20 mouse cellular contexts compared by ENCODE assay signal in genomic region chr11:97521741-97522474, GRCm38 (mm10). TPM values are rescaled to one million over a fixed set of nuclear protein-coding genes. Genes with fewer than 3 reads are reported as not detected.
DNase-seq lines count a peak whose midpoint lies in the region; ATAC-seq and TF ChIP-seq lines count a peak whose summit lies in the region.
"Had no signal": no experiment of that assay in that cellular context is flagged by ENCODE, and none has a peak within 500 bp of the region (broad histone marks: within the 10 kb centered on the region; RNA-seq: fewer than 3 reads in every experiment).

No protein-coding gene starts in this region.

- no peak overlapping the region for H3K4me2 ChIP-seq in midbrain, postnatal 0 days (ENCODE audit: low read depth, low read length, poor library complexity, severe bottlenecking)
- H3K4me2 ChIP-seq: forebrain, embryonic 15.5 days; heart, embryonic 15.5 days; lung, embryonic 14.5 days had no signal

- H3K4me3 ChIP-seq in midbrain, embryonic 10.5 days: no peak overlapping the region
- H3K4me3 ChIP-seq in midbrain, postnatal 0 days (ENCODE audit: low read depth, low read length): no peak overlapping the region
- H3K4me3 ChIP-seq in limb, embryonic 10.5 days: no peak overlapping the region
- H3K4me3 ChIP-seq: forebrain, embryonic 15.5 days; gastrocnemius, adult 2 months; heart, embryonic 15.5 days had no signal

- no peak for ATAC-seq in midbrain, postnatal 0 days (ENCODE audit: low FRiP score)
- ATAC-seq: forebrain, embryonic 15.5 days; inflammation-experienced regulatory T-cells, adult 6 months had no signal

- peaks cover 86% of the 10 kb centered on the region for H3K36me3 ChIP-seq in midbrain, embryonic 10.5 days
- H3K36me3 ChIP-seq in midbrain, postnatal 0 days (ENCODE audit: insufficient read depth, low read length): peaks cover 84% of the 10 kb centered on the region
- no peaks in the 10 kb centered on the region for H3K36me3 ChIP-seq in limb, embryonic 10.5 days
- H3K36me3 ChIP-seq: heart, embryonic 15.5 days had no signal

- H3K27ac ChIP-seq in midbrain, embryonic 10.5 days (replicated peaks): 0 out of 2 replicates have a peak overlapping the region, but pooled peaks have one; percentile 17
- no peak overlapping the region for H3K27ac ChIP-seq in midbrain, postnatal 0 days (ENCODE audit: low read depth, low read length)
- H3K27ac ChIP-seq in limb, embryonic 10.5 days: peak overlapping the region; percentile 40; the same call in 1 of the 2 replicates
- H3K27ac ChIP-seq: forebrain, embryonic 15.5 days; gastrocnemius, adult 2 months; heart, embryonic 15.5 days; macrophage had no signal

- 87% methylated on average over 29 of the region's 29 CpGs for WGBS in midbrain, embryonic 10.5 days
- WGBS in midbrain, postnatal 0 days: 82% methylated on average over 28 of the region's 29 CpGs
- WGBS in limb, embryonic 10.5 days: 84% methylated on average over 29 of the region's 29 CpGs

- H3K4me1 ChIP-seq in midbrain, embryonic 10.5 days: peaks cover 41% of the 10 kb centered on the region
- peaks cover 2% of the 10 kb centered on the region; the same call in 1 of the 2 replicates for H3K4me1 ChIP-seq in midbrain, postnatal 0 days (ENCODE audit: insufficient read depth, low read length)
- peaks cover 45% of the 10 kb centered on the region for H3K4me1 ChIP-seq in limb, embryonic 10.5 days

- peak; percentile 56 for DNase-seq in cerebellum, adult 11-12 months
- DNase-seq in cerebellum, adult 9-11 months: no peak
- no peak for DNase-seq in midbrain, embryonic 10.5 days (ENCODE audit: low spot score)
- DNase-seq in midbrain, postnatal 0 days (ENCODE audit: low spot score): no peak
- peak; percentile 57 to 61 for DNase-seq in kidney, adult 8-10 months
- DNase-seq in limb, embryonic 10.5 days (ENCODE audit: low spot score): no peak
- DNase-seq in thymus, postnatal 36 days: no peak
- DNase-seq: gastrocnemius, adult 2 months; heart, adult 11 months; liver; lung, embryonic 14.5 days; midbrain, embryonic 14.5 days; right cerebral cortex, postnatal 4 days had no signal

- H3K27me3 ChIP-seq in midbrain, embryonic 10.5 days (ENCODE audit: low read depth, poor library complexity, severe bottlenecking): peaks cover 15% of the 10 kb centered on the region
- no peaks in the 10 kb centered on the region for H3K27me3 ChIP-seq in midbrain, postnatal 0 days (ENCODE audit: insufficient read depth, low read length)
- peaks cover 16% of the 10 kb centered on the region for H3K27me3 ChIP-seq in limb, embryonic 10.5 days (ENCODE audit: low read depth, poor library complexity, severe bottlenecking)
- H3K27me3 ChIP-seq: forebrain, embryonic 15.5 days had no signal

- H3K9me3 ChIP-seq in midbrain, embryonic 10.5 days (replicated peaks): no peaks in the 10 kb centered on the region
- H3K9me3 ChIP-seq in midbrain, postnatal 0 days (ENCODE audit: low read length): no peaks in the 10 kb centered on the region
- H3K9me3 ChIP-seq in limb, embryonic 10.5 days (replicated peaks): no peaks in the 10 kb centered on the region
- H3K9me3 ChIP-seq: forebrain, embryonic 15.5 days; heart, embryonic 15.5 days had no signal

- no peak overlapping the region for H3K9ac ChIP-seq in midbrain, postnatal 0 days (replicated peaks; ENCODE audit: low read length, poor library complexity, severe bottlenecking)
- H3K9ac ChIP-seq: forebrain, embryonic 15.5 days; heart, embryonic 15.5 days; lung, embryonic 14.5 days had no signal

- TF ChIP-seq CTCF in midbrain, postnatal 0 days (IDR thresholded peaks at IDR 0.05): no peak

RNA-seq across cellular contexts. Expression of gene 4933428G20Rik, which starts 21.8 kb away (rescaled TPM):
- polyA plus RNA-seq in midbrain, embryonic 10.5 days (2016; fragmentation: Nextera tagmentation; extraction: Ambion mirVana): 0.25 and 0.28 TPM in 2 replicates
- total RNA-seq in midbrain, postnatal 0 days (2014; rRNA removed): 0.28 TPM in 1 of 2 replicates, not detected in the other
- 0.34 and 0.91 TPM in 2 replicates for polyA plus RNA-seq in midbrain, postnatal 0 days (2015; fragmentation: Nextera tagmentation; extraction: Ambion mirVana)
- 0.49 and 0.54 TPM in 2 replicates for polyA plus RNA-seq in limb, embryonic 10.5 days (2016; fragmentation: Nextera tagmentation; extraction: Ambion mirVana)
- total RNA-seq: common myeloid progenitor, adult 5-6 weeks; gastrocnemius, adult 2 months; MEL had no signal
- polyA plus RNA-seq: inflammation-experienced regulatory T-cells, adult 6 months; macrophage; midbrain, embryonic 14.5 days; urinary bladder, adult 2 months had no signal

RNA-seq across cellular contexts. Expression of gene Srcin1, which starts 54.1 kb away (rescaled TPM):
- 0.89 and 1.6 TPM in 2 replicates for polyA plus RNA-seq in midbrain, embryonic 10.5 days (2016; fragmentation: Nextera tagmentation; extraction: Ambion mirVana)
- total RNA-seq in midbrain, postnatal 0 days (2014; rRNA removed): 95.0 and 100 TPM in 2 replicates
- 13.1 and 14.0 TPM in 2 replicates for polyA plus RNA-seq in midbrain, postnatal 0 days (2015; fragmentation: Nextera tagmentation; extraction: Ambion mirVana)
- 0.24 and 0.25 TPM in 2 replicates for polyA plus RNA-seq in limb, embryonic 10.5 days (2016; fragmentation: Nextera tagmentation; extraction: Ambion mirVana)
- total RNA-seq: common myeloid progenitor, adult 5-6 weeks had no signal
- polyA plus RNA-seq: inflammation-experienced regulatory T-cells, adult 6 months had no signal

Comparison
In these comparisons a context has a peak if more than half of its experiments do, and no peak if none do; other contexts are left out.
1. DNase-seq: peak in cerebellum, adult 11-12 months (single experiment) and kidney, adult 8-10 months (2 of 2); none in cerebellum, adult 9-11 months (single experiment), midbrain, embryonic 10.5 days (single experiment), midbrain, postnatal 0 days (single experiment), limb, embryonic 10.5 days (single experiment) and thymus, postnatal 36 days (0 of 2).